Mouse (Mus musculus) brain, embryonic 14.5 days (tissue): ENCODE results near the gene C1ql2. TPM values are rescaled to one million over a fixed set of nuclear protein-coding genes. Genes with fewer than 3 reads are reported as not detected.

Experiments used
- DNase-seq: peaks from one replicate; pipeline ENCODE4 v3.0.0-alpha.2; 2011; ENCODE audit warnings: low read depth
- CTCF ChIP-seq: fragments of 200-500 bp; IDR thresholded peaks from 2 replicates; pipeline ENCODE4 v1.5.1; 2012; ENCODE audit warnings: inconsistent platforms, mild to moderate bottlenecking, moderate library complexity, borderline replicate concordance; ENCODE audit not compliant: insufficient read depth, insufficient read length; ENCODE audit errors: extremely low read depth
- POLR2A ChIP-seq: fragments of 200-500 bp; IDR thresholded peaks from 2 replicates; pipeline ENCODE4 v1.6.1; 2012; ENCODE audit warnings: mild to moderate bottlenecking, inconsistent platforms, borderline replicate concordance; ENCODE audit not compliant: poor library complexity, insufficient read depth, insufficient read length, severe bottlenecking; ENCODE audit errors: extremely low read depth
- polyA plus RNA-seq: library from polyadenylated mRNA; depleted of rRNA; stranded (reverse); fragments of >200 nt; gene quantifications from 2 replicates; pipeline ENCODE4 v1.2.3, GENCODE M21; 2012; rRNA removed

Gene C1ql2
- polyA plus RNA-seq: 3.7 and 6.0 TPM in 2 replicates

DNA sequence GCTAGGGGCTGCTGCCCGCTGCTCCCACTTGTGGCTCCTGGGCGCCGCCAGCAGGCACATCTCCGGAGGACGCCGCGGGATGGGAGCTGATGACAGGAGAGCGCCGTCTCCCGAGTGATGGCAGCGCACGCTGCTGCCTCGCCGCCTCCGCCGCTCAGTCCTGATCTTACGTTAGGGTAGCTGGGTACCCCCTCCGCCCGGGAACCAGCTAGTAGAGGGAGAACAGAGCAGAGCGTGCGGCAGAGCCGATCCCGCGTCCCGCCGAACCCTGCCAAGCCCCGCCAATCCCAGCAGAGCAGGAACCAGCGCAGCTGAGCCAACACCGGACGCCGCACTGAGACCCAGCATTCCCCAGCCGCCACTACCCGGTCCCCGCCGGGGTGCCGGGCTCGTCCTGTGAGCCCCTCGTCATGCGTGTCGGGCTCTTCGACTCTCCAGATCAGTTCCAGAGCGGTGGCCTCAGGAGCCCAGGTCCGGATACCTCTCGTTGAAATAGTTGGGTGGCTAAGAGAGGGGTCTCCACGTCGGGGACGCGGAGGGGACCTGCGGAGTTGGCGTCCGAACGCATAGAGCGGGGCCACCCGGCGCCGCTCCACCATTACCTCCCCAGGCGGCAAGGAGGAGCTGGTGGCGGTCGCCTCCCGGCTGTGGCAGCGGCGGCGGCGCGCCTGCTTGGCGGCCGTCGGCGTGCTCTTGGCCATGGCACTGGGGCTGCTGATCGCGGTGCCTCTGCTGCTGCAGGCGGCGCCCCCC lies at the start of gene C1ql2:
Gene C1ql2 (plus strand): TSS at position 164 of the 753 bp plus-strand sequence.
- DNase-seq: peak; percentile 72
- TF ChIP-seq CTCF (no peak), POLR2A (no peak)

- TF ChIP-seq POLR2A (no peak), CTCF (no peak)
These were observed 48.7 kb upstream of the C1ql2 start for GRCm38 (mm10) chr1:120291709-120292108.

DNA sequence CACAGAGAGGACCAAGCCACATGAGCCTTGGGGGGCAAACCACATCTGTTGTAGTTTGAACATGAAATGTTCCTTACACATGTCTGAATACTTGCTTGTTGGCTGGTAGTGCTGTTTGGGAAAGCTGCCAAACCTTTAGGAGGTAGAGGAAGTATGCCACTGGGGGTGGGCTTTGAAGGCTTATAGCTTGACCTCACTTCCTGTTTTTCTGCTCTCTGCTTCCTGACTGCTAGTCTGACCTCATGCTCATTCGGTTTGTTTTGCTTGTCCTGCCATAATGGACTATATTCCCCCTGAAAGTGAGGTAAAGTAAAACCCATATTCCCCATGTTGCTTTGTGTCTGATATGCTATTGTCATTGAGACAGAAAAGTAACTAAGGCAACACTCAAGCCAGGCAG lies 46.6 kb upstream of the C1ql2 start:
- TF ChIP-seq CTCF: no peak
- TF ChIP-seq POLR2A: no peak
- DNase-seq: no peak

More at GRCm38 (mm10) chr1:120291709-120292108, 48.7 kb upstream of the C1ql2 start:
- no peak for DNase-seq

- DNase-seq: no peak
- no peak for TF ChIP-seq CTCF
These were observed 43.4 kb upstream of the C1ql2 start for GRCm38 (mm10) chr1:120296936-120297335.

GRCm38 (mm10) chr1:120305801-120306200 lies 34.6 kb upstream of the C1ql2 start:
- TF ChIP-seq POLR2A (no peak), CTCF (no peak)
- no peak for DNase-seq

- peak; percentile 75 for DNase-seq
These were observed 18.9 kb upstream of the C1ql2 start for GRCm38 (mm10) chr1:120321270-120322021.

DNA sequence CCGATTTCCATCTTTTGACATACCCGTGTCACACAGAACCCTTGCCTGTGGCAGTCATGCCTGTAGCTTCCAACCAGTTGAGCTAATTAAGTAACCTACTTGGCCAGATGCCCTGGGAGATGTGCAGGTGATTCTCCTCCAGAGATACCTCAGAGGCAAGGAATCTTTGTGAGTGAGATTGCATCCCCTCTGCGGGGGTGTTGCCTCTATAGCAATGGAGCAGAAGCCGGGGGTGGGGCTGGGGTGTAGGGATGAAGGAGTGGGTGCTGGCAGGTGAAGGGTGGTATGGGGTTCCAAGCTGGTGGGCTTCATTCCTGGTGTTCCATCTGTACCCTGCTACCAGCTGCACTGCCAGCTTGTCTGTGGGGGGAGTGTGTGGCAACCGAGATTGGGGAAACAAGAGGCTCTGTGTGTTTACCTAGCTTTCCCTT lies 17.2 kb upstream of the C1ql2 start:
- no peak for DNase-seq
- no peak for TF ChIP-seq CTCF
- TF ChIP-seq POLR2A: no peak

More at GRCm38 (mm10) chr1:120321270-120322021, 18.9 kb upstream of the C1ql2 start:
- TF ChIP-seq POLR2A (no peak), CTCF (no peak)

- TF ChIP-seq POLR2A (no peak), CTCF (peak; percentile 82)
These were observed 12.7 kb upstream of the C1ql2 start for GRCm38 (mm10) chr1:120327714-120328113.

GRCm38 (mm10) chr1:120328212-120328611 lies 12.2 kb upstream of the C1ql2 start:
- DNase-seq: no peak
- TF ChIP-seq CTCF: no peak
- TF ChIP-seq POLR2A: no peak

More at GRCm38 (mm10) chr1:120327714-120328113, 12.7 kb upstream of the C1ql2 start:
- DNase-seq: peak; percentile 79

DNA sequence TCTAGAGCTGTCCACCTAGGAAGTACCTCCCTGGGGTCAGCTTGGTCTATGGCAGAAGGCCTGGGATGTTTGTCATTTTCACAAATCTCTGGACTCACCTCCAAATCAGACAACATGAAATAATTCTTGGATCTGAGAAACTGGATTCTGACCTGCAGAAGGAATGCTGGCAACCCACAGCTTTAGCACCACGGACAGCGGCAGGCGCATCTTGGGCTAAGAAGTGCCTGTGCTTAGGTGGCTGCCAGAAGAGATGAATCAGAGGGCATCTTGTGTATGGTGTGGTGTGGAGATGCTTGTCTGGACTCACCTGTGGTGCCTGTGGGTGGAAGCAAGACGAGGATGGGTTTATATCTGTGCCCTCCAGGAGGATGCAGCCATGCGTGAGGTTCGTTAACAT lies 8.5 kb upstream of the C1ql2 start:
- DNase-seq: no peak
- TF ChIP-seq POLR2A (no peak), CTCF (no peak)

- TF ChIP-seq POLR2A: no peak
- TF ChIP-seq CTCF: peak; percentile 48; the same call in 1 of the 2 replicates
- DNase-seq: no peak
These were observed 2.4 kb upstream of the C1ql2 start for GRCm38 (mm10) chr1:120337970-120338369.
